Mouse (Mus musculus): ENCODE measurements around the gene Lta. TPM values are rescaled to one million over a fixed set of nuclear protein-coding genes. Genes with fewer than 3 reads are reported as not detected.

Lta gene
- total and polyA plus RNA-seq, 3 experiments, result 0.24 TPM; not detected in 2

DNA sequence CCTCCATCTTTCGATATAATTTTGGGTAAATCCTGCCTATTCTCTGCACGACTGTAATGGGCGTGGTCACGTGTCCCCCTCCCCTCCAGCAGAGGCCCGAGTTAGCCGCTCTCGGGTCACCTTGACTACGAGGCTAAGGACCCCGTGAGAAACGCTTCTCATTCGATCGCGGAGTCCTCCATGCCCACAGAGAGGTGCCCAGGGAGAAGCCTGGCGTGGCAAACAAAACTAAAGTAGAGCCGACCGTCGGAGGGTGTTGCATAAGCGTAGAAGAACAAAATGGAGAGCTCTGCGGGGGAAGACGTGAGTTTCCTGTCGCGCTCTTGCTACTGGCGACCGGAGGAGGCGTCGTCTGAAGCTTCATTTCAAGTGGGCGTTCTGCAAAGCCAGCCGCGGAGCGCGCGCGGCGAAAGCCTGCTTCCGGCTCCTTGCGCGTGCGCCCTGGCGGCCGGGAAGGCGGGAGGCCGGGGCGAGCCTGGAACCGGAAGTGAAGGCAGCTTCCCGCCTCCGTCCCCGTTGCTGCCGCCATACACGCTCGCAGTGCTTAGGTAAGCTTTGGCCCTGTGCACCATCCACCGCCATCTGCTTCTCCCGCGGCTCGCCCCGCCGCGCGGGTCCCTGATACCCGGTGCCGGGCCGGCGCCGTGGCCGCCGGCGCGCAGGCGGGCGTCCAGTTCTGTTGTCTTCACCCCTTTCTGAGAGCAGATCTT lies 36.3 kb upstream of the Lta start, which contains the start of gene Ddx39b (continued):
- TF ChIP-seq BHLHE40 (IDR thresholded peaks at IDR 0.05; ENCODE audit: borderline replicate concordance, low read depth, low read length) (no peak), MAFK (IDR thresholded peaks at IDR 0.05; ENCODE audit: borderline replicate concordance, low read depth, low read length) (no peak), CTCF (IDR thresholded peaks at IDR 0.05 in 2 of 3, conservative IDR thresholded peaks at IDR 0.05 in 1 of 3; ENCODE audit: control insufficient read depth in 1 of 3, insufficient read depth in 1 of 3, low read depth in 2 of 3, low read length in 3 of 3, poor library complexity in 1 of 3, severe bottlenecking in 1 of 3) (no peak)

DNA sequence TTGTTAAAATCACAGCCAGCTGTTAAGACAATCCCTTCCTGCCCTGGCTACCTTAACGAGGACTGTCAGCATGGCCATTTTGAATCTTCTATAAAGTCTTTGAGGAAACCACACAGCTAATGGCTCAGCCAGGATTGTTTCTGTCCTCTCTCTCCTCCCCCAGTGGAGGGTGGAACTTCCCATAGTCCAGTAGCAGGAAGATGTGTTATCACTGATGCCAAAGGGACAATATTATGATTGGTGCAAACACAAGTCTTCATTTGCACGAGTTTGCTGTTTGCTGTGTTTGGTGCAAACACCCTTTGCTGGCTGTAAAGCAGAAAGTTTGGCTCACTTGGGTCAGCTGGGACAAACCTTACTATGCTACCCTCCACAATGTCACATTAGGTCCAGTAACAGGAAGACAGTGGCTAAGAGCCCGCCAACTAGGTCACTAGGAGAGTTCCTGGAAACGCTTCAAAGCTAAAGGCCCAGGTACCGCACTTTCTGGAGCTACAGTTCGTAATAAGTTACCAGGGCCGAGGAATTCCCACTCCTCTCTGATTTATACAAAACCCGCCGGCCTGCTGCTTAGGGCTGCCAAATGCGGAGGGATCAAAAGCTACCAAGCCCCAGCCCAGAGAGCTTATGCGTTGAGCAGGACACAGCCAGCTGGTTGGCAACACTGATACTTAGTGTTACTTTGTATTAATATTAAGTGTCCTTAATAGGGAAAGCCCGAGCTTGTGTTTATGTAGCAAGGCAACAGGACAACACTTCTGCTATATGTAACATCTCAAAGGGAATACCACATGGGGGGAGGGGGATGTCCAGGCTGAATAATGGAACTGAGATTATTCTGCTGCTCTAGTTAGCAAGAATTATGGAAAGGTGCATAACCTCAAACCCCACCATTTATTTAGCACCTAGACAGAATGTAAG lies 35.5 kb upstream of the Lta start:
- Histone ChIP-seq H3K79me2 (ENCODE audit: control insufficient read depth, insufficient read depth, low read length, poor library complexity) (peaks cover 41% of the 10 kb centered on the region), H3K36me3 (ENCODE audit: control insufficient read depth in 1 of 2, insufficient read depth in 2 of 2, low read length in 2 of 2) (peaks cover 12 to 31% of the 10 kb centered on the region in 2 experiments), H3K9ac (ENCODE audit: control insufficient read depth, low read depth, low read length, poor library complexity, severe bottlenecking) (peak overlapping the region; percentile 93), H3K27me3 (ENCODE audit: control insufficient read depth in 1 of 2, insufficient read depth in 2 of 2, low read length in 2 of 2) (no peaks in the 10 kb centered on the region), H3K4me3 (ENCODE audit: control insufficient read depth in 1 of 2, insufficient read depth in 1 of 2, low read depth in 2 of 2, low read length in 2 of 2) (peak overlapping the region; percentile 50 to 54), H3K27ac (ENCODE audit: control insufficient read depth, low read depth, low read length) (peak overlapping the region; percentile 98), H3K9me3 (replicated peaks; ENCODE audit: insufficient read depth, low read length) (no peaks in the 10 kb centered on the region), H3K4me1 (ENCODE audit: control insufficient read depth in 1 of 2, insufficient read depth in 2 of 2, low read length in 2 of 2) (peaks cover 5 to 28% of the 10 kb centered on the region in 2 experiments; a peak in 3 of 4 replicates)
- DNase-seq (ENCODE audit: low read depth, low spot score), result peak; percentile 56
- TF ChIP-seq POLR2AphosphoS5 (IDR thresholded peaks at IDR 0.05; ENCODE audit: borderline replicate concordance, low read depth, low read length) (no peak), TBP (IDR thresholded peaks at IDR 0.05; ENCODE audit: low read depth, low read length) (0 out of 2 replicates have a peak, but pooled peaks have one; percentile 16), GATA1 (IDR thresholded peaks at IDR 0.05; ENCODE audit: low read depth, low read length) (peak; percentile 52), NELFE (IDR thresholded peaks at IDR 0.05; ENCODE audit: low read depth, low read length) (no peak), SIN3A (IDR thresholded peaks at IDR 0.05; ENCODE audit: low read length) (peak; percentile 17; the same call in 1 of the 2 replicates), TCF12 (IDR thresholded peaks at IDR 0.05; ENCODE audit: low read depth, low read length) (no peak), MAX (IDR thresholded peaks at IDR 0.05; ENCODE audit: low read length) (0 out of 2 replicates have a peak, but pooled peaks have one; percentile 23), RAD21 (IDR thresholded peaks at IDR 0.05; ENCODE audit: low read depth, low read length) (no peak), ZNF384 (IDR thresholded peaks at IDR 0.05; ENCODE audit: low read depth, low read length) (no peak)

DNA sequence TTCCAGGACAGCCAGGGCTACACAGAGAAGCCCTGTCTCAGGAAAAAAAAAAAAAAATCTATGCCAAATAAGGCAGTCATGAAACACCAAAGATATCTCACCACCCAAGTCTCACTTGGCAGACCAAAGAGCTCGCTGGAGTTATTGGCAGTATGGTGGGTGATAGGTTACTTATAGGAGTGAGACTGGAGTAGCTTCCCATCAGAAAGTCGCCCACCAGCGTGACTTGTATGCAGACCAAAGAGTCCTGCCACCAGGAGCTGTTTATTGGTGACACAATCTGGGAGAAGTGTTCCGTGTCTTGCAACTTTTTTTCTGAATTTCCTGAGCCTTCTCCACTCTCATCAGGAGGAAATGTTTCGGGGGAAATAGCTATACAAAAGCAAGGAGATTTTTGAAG lies 34.5 kb upstream of the Lta start:
- no peak for DNase-seq (ENCODE audit: low read depth, low spot score)
- no peak overlapping the region for H3K27ac ChIP-seq (ENCODE audit: control insufficient read depth, low read depth, low read length)
- TF ChIP-seq ZNF384 (IDR thresholded peaks at IDR 0.05; ENCODE audit: low read depth, low read length) (no peak), ZKSCAN1 (IDR thresholded peaks at IDR 0.05; ENCODE audit: low read depth, low read length) (no peak), POLR2AphosphoS5 (IDR thresholded peaks at IDR 0.05; ENCODE audit: borderline replicate concordance, low read depth, low read length) (no peak), ETS1 (IDR thresholded peaks at IDR 0.05; ENCODE audit: low read depth, low read length) (no peak), EP300 (IDR thresholded peaks at IDR 0.05; ENCODE audit: low read depth in 1 of 2, low read length in 2 of 2) (no peak), ELF1 (IDR thresholded peaks at IDR 0.05; ENCODE audit: low read depth, low read length) (no peak), CHD1 (IDR thresholded peaks at IDR 0.05; ENCODE audit: low read depth, low read length) (no peak), MAX (IDR thresholded peaks at IDR 0.05; ENCODE audit: low read length) (no peak), SMC3 (IDR thresholded peaks at IDR 0.05; ENCODE audit: low read depth, low read length) (no peak), POLR2A (IDR thresholded peaks at IDR 0.05; ENCODE audit: control insufficient read depth in 1 of 2, insufficient read depth in 1 of 2, low read depth in 1 of 2, low read length in 2 of 2, poor library complexity in 1 of 2) (no peak), POLR2AphosphoS2 (IDR thresholded peaks at IDR 0.05; ENCODE audit: low read length) (no peak), TBP (IDR thresholded peaks at IDR 0.05; ENCODE audit: low read depth, low read length) (no peak), HCFC1 (IDR thresholded peaks at IDR 0.05; ENCODE audit: low read depth, low read length) (no peak)
- peaks cover 5 to 24% of the 10 kb centered on the region in 2 experiments; a peak in 3 of 4 replicates for H3K4me1 ChIP-seq (ENCODE audit: control insufficient read depth in 1 of 2, insufficient read depth in 2 of 2, low read length in 2 of 2)
- no peaks in the 10 kb centered on the region for H3K9me3 ChIP-seq (replicated peaks; ENCODE audit: insufficient read depth, low read length)
- peaks cover 7 to 22% of the 10 kb centered on the region in 2 experiments; a peak in 3 of 4 replicates for H3K36me3 ChIP-seq (ENCODE audit: control insufficient read depth in 1 of 2, insufficient read depth in 2 of 2, low read length in 2 of 2)
- H3K79me2 ChIP-seq (ENCODE audit: control insufficient read depth, insufficient read depth, low read length, poor library complexity), result peaks cover 37% of the 10 kb centered on the region
- no peak overlapping the region for H3K9ac ChIP-seq (ENCODE audit: control insufficient read depth, low read depth, low read length, poor library complexity, severe bottlenecking)
- no peaks in the 10 kb centered on the region for H3K27me3 ChIP-seq (ENCODE audit: control insufficient read depth in 1 of 2, insufficient read depth in 2 of 2, low read length in 2 of 2)
- H3K4me3 ChIP-seq (ENCODE audit: control insufficient read depth in 1 of 2, insufficient read depth in 1 of 2, low read depth in 2 of 2, low read length in 2 of 2), result no peak overlapping the region
